Mouse (Mus musculus): ENCODE measurements at regions not wholly inside any gene's neighbourhood (a gene's known extent, or its start where the extent isn't known, plus 50 kb on each side); places are given as distances from the start of the nearest gene placed in this dataset.
"Not testable (repeated sequence)": the region's sequence is repeated elsewhere in the genome, so short reads cannot be mapped to it uniquely, and the experiment has no call there.

DNA sequence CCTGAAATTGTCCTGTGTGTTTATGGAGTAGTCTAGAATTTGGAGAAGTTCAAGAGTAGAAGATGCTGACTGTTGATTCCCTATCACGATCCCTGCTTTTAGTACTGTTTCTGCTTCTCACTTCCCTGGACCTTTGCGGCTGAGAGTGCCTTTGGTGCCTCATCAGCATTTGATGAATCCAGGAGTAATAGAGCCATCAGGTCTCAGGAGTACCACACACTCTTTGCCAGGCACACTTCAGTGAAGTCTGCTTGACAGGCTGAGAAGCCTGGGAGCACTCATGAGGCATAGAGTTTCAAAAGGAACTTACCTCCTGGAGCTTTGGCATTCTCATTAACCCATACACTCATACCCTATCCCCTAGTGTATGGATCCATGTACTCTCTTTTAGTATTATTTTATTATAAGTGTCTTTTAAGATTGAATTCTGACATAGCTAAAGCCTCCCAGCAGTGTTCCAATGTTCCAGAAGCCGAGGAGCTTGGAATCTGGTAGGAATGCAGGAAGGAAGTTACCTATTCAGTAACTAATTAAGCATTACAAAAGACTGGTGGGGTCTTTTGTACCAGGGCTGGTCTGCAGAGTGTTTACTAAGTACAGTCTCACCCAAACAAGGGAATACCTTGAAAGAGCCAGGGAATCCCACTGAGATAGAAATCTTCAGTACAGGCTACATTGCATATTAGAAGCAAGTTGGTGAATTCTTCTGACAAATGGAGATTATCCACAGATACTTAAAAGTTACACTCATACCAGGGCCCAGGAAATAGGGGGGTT lies 139.7 kb downstream of the Tex13c3 start:
- not testable (repeated sequence) for H3K27ac ChIP-seq (ENCODE audit: insufficient read depth, low read depth, low read length); H3K4me3 ChIP-seq (ENCODE audit: insufficient read depth, low read length); H3K4me1 ChIP-seq (ENCODE audit: control insufficient read depth, insufficient read depth, low read length)

DNA sequence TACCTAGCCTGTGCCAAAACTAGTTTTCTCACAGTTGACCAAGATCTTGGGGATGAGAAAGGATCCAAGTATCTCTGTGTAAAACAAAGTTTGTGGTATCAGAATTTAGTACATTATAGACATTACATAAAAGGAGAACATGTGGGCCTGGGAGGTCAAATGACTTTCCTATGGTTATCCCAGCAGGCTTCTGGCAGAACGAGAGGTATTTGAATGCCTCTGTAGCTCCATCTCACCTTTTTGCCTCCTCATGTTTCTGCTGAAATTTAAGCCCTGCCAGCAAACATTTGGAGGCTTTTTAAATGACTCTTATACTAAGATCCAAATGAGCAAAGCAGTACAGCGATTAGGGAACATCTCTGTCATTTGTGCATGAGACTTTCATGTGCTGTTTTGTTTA lies 167.8 kb downstream of the Tex13c3 start:
- Histone ChIP-seq H3K4me1 (ENCODE audit: control insufficient read depth, insufficient read depth, low read length) (no peaks in the 10 kb centered on the region), H3K4me3 (ENCODE audit: insufficient read depth, low read length) (no peak overlapping the region), H3K27ac (ENCODE audit: insufficient read depth, low read depth, low read length) (no peak overlapping the region)
- TF ChIP-seq POLR2A (IDR thresholded peaks at IDR 0.05; ENCODE audit: borderline replicate concordance, low read depth, low read length), result no peak
- TF ChIP-seq CTCF (IDR thresholded peaks at IDR 0.05; ENCODE audit: low read depth, low read length), result no peak

DNA sequence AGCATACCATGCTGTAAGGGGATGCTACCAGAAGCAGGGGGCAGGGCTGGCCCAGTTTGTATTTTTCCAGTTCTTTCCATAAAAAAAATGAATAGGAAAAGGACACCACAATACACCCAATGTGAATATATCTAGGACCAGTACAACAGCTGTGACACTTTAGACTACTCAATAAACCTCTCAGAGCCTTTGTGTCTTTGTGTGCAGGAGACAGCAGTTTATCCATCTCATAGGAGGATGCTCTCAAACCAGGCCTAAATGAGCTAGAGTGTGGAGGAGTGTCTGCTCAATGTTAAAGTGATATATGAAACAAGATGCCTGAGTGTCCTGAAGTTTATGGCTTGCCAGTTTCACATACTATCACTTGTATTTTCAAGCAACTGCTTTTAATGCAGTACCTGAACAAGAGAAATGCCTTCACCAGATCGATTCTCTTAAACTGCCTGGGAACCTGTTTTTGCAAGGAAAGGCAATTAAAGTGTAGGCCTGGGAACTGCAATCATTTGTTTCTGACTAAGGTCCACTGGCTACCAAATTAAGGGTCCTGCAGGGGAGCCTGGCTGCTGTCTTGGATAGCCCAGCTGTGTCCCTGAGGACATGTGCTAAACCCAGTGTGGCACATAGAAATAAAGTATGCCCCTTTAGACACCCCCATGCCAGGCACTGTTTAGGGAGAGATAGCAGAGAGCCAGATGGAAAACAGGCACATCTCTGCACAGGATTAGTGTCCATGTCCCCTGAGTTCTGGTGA lies 169.1 kb downstream of the Tex13c3 start:
- H3K4me3 ChIP-seq (ENCODE audit: insufficient read depth, low read length), result no peak overlapping the region
- TF ChIP-seq POLR2A (IDR thresholded peaks at IDR 0.05; ENCODE audit: borderline replicate concordance, low read depth, low read length), result no peak
- TF ChIP-seq CTCF (IDR thresholded peaks at IDR 0.05; ENCODE audit: low read depth, low read length), result no peak
- H3K4me1 ChIP-seq (ENCODE audit: control insufficient read depth, insufficient read depth, low read length), result no peaks in the 10 kb centered on the region
- no peak overlapping the region for H3K27ac ChIP-seq (ENCODE audit: insufficient read depth, low read depth, low read length)

DNA sequence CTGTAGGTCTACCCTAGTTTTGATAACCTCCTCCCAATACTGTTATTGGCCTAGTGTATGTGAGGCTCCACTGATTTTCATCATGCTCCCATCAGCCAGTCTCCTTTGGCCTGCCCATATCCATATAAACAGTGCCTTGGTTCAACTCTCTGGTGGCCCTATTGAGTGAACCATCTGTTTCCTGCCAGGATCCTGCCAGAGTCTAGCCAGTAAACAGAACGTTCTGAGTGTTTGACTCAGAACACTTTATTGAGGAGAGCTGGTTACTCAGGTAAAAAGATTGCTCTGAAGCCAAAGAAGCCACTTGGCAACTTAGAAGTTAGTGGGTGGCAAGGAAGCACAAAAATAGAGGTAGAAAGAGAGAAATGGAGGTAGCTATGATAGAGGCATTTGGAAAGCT lies 169.7 kb downstream of the Tex13c3 start:
- TF ChIP-seq POLR2A (IDR thresholded peaks at IDR 0.05; ENCODE audit: borderline replicate concordance, low read depth, low read length) (no peak), CTCF (IDR thresholded peaks at IDR 0.05; ENCODE audit: low read depth, low read length) (no peak)
- H3K4me3 ChIP-seq (ENCODE audit: insufficient read depth, low read length), result no peak overlapping the region
- no peak overlapping the region for H3K27ac ChIP-seq (ENCODE audit: insufficient read depth, low read depth, low read length)
- no peaks in the 10 kb centered on the region for H3K4me1 ChIP-seq (ENCODE audit: control insufficient read depth, insufficient read depth, low read length)

DNA sequence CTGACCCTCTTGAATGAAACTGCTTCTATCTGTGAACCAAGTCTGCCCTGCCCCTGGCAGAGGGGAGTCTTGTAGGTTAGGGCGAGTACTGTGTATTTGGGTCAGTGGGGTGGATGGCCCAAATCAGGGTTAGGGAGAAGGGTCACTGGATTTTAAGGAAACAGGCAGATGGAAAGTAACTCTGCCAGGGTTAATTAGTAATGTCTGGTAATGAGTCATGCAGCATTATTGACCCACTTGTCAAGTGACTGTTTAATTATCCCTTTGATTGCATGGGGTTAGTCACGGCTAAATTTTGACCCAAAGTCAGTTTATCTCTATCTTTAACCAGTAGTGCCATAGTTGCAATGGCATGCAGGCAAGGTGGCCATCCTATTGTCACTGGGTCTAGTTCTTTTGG lies 192.9 kb downstream of the Tex13c3 start:
- no peak for TF ChIP-seq POLR2A (IDR thresholded peaks at IDR 0.05; ENCODE audit: borderline replicate concordance, low read depth, low read length)
- TF ChIP-seq CTCF (IDR thresholded peaks at IDR 0.05; ENCODE audit: low read depth, low read length), result no peak
- Histone ChIP-seq H3K4me1 (ENCODE audit: control insufficient read depth, insufficient read depth, low read length) (no peaks in the 10 kb centered on the region), H3K27ac (ENCODE audit: insufficient read depth, low read depth, low read length) (no peak overlapping the region), H3K4me3 (ENCODE audit: insufficient read depth, low read length) (no peak overlapping the region)

DNA sequence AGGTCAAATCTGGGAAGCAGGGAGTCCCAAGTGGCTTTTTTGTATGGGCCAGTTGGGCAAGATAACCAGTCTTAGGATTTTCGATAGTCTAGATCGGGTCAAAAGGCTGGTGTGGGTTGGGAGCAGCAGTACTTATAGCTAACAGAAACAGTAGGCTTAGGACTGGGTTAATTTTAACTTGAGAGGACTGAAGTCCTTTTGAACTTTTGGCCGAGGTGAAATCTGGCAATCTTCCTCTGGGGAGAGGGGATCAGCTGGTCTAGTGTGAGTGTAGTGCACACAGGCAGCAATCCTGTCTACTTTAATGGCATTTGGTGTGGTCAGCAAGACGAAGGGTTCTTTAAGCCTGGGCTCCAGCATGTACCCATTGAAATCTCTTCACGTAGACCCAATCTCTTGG lies 194.7 kb downstream of the Tex13c3 start:
- TF ChIP-seq POLR2A (IDR thresholded peaks at IDR 0.05; ENCODE audit: borderline replicate concordance, low read depth, low read length) (no peak), CTCF (IDR thresholded peaks at IDR 0.05; ENCODE audit: low read depth, low read length) (no peak)
- H3K4me1 ChIP-seq (ENCODE audit: control insufficient read depth, insufficient read depth, low read length), result no peaks in the 10 kb centered on the region
- no peak overlapping the region for H3K4me3 ChIP-seq (ENCODE audit: insufficient read depth, low read length)
- no peak overlapping the region for H3K27ac ChIP-seq (ENCODE audit: insufficient read depth, low read depth, low read length)

DNA sequence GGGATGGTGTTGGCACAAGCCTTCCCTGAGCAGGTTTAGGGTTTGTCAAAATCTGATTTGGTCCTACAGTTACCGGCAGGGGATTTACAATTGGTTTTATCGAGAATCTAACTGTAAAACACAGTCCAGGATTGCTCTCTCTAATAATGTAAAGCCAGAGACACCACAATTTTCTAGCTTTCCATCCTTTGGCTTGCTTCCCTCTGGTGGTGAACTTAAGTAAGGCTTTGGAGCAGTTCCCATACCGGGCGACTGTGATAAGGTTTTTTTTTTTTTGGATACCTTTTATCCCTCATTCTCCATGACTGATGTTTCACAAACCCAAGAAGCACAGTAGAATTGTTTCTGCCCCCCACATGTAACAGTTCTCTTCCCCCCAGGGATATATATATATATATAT lies 195.3 kb downstream of the Tex13c3 start:
- Histone ChIP-seq H3K4me3 (ENCODE audit: insufficient read depth, low read length) (no peak overlapping the region), H3K4me1 (ENCODE audit: control insufficient read depth, insufficient read depth, low read length) (no peaks in the 10 kb centered on the region), H3K27ac (ENCODE audit: insufficient read depth, low read depth, low read length) (no peak overlapping the region)
- TF ChIP-seq POLR2A (IDR thresholded peaks at IDR 0.05; ENCODE audit: borderline replicate concordance, low read depth, low read length) (no peak), CTCF (IDR thresholded peaks at IDR 0.05; ENCODE audit: low read depth, low read length) (no peak)

DNA sequence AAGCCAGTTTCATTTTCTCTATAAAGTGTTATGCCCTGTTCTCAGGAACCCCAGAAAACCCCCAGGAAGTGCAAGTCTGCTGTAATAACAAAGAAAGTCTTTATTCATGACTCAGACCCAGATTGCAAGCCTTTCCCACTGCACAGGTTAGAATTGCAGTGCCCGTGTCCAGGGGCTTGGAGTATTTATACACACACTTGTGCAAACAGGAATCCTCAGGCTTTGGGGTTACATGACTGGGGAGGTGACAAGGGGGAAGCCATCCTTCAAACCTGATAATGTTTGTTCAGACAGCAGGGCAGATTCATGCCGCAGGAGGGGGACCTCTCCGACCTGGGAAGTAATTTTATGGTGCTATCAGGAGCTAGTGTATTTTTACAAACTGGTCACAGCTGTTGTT lies 198.0 kb downstream of the Tex13c3 start:
- Histone ChIP-seq H3K4me3 (ENCODE audit: insufficient read depth, low read length) (no peak overlapping the region), H3K4me1 (ENCODE audit: control insufficient read depth, insufficient read depth, low read length) (no peaks in the 10 kb centered on the region), H3K27ac (ENCODE audit: insufficient read depth, low read depth, low read length) (no peak overlapping the region)
- TF ChIP-seq CTCF (IDR thresholded peaks at IDR 0.05; ENCODE audit: low read depth, low read length) (no peak), POLR2A (IDR thresholded peaks at IDR 0.05; ENCODE audit: borderline replicate concordance, low read depth, low read length) (no peak)

DNA sequence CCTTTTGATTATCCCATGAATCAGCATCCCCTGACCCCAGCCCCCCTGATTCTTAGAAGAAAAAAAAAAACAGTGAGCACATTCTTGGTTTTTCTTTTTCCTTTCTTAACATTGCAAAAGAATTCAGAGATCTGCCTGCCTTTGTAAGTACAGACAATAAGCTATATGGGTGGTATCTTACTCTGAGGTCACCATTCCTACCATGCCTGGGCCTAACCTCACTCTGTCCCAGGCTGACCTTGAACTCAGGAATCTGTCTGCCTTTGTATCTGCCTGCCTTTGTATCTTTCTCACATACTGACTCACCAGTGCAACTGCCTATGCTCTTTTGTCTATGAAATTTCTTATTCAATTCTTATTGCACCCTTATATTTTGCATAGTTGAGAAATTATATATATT lies 216.9 kb downstream of the Tex13c3 start:
- Histone ChIP-seq H3K27ac (ENCODE audit: insufficient read depth, low read depth, low read length) (no peak overlapping the region), H3K4me1 (ENCODE audit: control insufficient read depth, insufficient read depth, low read length) (no peaks in the 10 kb centered on the region), H3K4me3 (ENCODE audit: insufficient read depth, low read length) (no peak overlapping the region)
- no peak for TF ChIP-seq CTCF (IDR thresholded peaks at IDR 0.05; ENCODE audit: low read depth, low read length)
- TF ChIP-seq POLR2A (IDR thresholded peaks at IDR 0.05; ENCODE audit: borderline replicate concordance, low read depth, low read length), result no peak

DNA sequence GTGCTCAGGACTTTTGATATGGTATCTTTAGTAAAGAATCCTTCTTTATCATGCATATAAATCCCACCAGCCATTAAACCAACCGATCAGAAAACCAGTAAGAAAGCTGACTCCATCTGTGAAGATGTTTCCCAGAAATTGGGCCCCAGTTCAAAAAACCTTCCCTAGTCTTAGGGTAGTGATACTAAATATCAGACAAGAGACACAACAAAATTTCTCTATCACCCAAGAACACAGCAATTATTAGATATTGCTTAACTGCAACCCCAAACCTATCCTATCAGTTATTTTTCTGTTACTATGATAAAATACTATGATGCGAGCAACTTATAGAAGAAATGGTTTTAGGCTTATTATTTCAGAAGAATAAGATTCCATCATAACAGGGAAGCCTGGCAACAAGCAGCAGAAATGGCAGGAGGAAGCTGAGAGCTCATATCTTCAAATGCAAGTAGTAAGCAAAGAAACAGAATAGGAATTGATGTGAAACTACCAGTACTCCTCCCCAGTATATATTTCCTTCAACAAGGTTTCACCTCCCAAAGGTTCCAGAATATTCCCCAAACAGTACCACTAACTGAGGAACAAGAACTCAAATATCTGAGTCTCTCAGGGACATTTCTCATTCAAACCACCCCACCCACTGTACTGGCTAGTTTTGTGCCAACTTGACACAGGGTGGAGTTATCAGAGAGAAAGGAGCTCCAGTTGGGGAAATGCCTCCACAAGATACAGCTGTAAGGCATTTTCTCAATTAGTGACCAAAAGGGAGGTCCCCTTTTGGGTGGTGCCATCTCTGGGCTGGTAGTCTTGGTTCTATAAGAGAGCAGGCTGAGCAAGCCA lies 234.1 kb downstream of the Tex13c3 start:
- Histone ChIP-seq H3K4me1 (ENCODE audit: control insufficient read depth, insufficient read depth, low read length) (no peaks in the 10 kb centered on the region), H3K4me3 (ENCODE audit: insufficient read depth, low read length) (no peak overlapping the region), H3K27ac (ENCODE audit: insufficient read depth, low read depth, low read length) (no peak overlapping the region)
- TF ChIP-seq CTCF (IDR thresholded peaks at IDR 0.05; ENCODE audit: low read depth, low read length) (no peak), POLR2A (IDR thresholded peaks at IDR 0.05; ENCODE audit: borderline replicate concordance, low read depth, low read length) (no peak)

All from bone marrow macrophage, adult 2 months (primary cell).